Mouse (Mus musculus): ENCODE measurements around the gene Olfr983. TPM values are rescaled to one million over a fixed set of nuclear protein-coding genes. Genes with fewer than 3 reads are reported as not detected.

Olfr983 gene
- not detected in 2 replicates for polyA plus RNA-seq (2014; fragmentation: Nextera tagmentation; extraction: Ambion mirVana)

DNA sequence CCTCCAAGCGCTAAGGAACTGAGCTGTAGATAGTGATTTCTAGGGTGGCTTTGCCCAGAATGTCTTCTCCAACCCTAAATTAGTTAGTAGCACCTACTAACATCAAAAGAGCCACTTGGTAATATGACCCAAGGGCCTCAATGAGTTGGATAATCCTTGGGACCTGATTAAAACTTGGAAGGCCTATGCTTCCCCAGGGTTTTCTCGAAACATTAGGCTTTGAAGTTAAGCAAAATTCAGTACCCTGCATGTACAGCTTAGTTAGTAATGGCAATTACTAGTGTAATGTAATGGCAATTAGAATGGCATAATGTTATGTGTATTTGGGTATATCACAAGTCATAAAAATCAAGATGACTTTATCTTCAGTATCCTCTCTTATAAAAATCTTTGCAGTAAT lies at the start of gene Olfr983:
TSS of gene Olfr983 (minus strand) at position 101 of the 400 bp plus-strand sequence.
- H3K4me3 ChIP-seq (ENCODE audit: low read depth, low read length): no peak within 1 kb of the TSS
- ATAC-seq (ENCODE audit: insufficient read depth, low FRiP score, low TSS enrichment): no peak
- DNase-seq (ENCODE audit: low spot score): no peak
- H3K36me3 ChIP-seq (ENCODE audit: control insufficient read depth, insufficient read depth, low read length): no peaks in the 10 kb centered on the region
- H3K27me3 ChIP-seq (ENCODE audit: control insufficient read depth, insufficient read depth, low read length): no peaks in the 10 kb centered on the region
- H3K4me2 ChIP-seq (ENCODE audit: low read depth): no peak within 1 kb of the TSS
- WGBS: 84% methylated on average over 2 of the region's 2 CpGs
- H3K4me1 ChIP-seq (ENCODE audit: control insufficient read depth, insufficient read depth, low read length): no peaks in the 10 kb centered on the region
- no peaks in the 10 kb centered on the region for H3K9me3 ChIP-seq (ENCODE audit: control insufficient read depth, low read length)
- H3K9ac ChIP-seq (ENCODE audit: low read length): no peak within 1 kb of the TSS
- H3K27ac ChIP-seq (ENCODE audit: low read depth, low read length): no peak within 1 kb of the TSS

DNA sequence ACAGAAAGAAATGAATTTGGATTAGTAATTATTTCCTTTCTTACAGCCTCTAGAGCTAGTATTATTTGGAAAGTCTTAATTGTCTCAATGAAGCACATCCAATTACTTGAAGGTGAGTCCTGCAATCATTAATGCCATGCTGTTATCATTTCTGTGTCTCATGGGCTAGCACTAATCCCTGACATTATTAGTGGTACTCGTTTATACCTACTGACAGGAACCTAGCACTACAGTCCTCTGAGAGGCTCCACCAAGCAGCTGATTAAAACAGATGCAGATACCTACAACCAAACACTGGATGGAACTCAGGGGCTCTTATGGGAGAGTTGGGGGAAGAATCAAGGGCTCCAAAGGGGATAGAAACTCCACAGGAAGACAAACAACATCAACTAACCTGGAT lies 48.1 kb upstream of the Olfr983 start:
- no peaks in the 10 kb centered on the region for H3K4me1 ChIP-seq (ENCODE audit: control insufficient read depth, insufficient read depth, low read length)
- H3K27me3 ChIP-seq (ENCODE audit: control insufficient read depth, insufficient read depth, low read length): no peaks in the 10 kb centered on the region
- no peak overlapping the region for H3K27ac ChIP-seq (ENCODE audit: low read depth, low read length)
- WGBS: 60% methylated on average over 1 of the region's 1 CpGs
- no peak overlapping the region for H3K4me2 ChIP-seq (ENCODE audit: low read depth)
- no peak overlapping the region for H3K9ac ChIP-seq (ENCODE audit: low read length)
- H3K36me3 ChIP-seq (ENCODE audit: control insufficient read depth, insufficient read depth, low read length): no peaks in the 10 kb centered on the region
- no peak overlapping the region for H3K4me3 ChIP-seq (ENCODE audit: low read depth, low read length)
- ATAC-seq (ENCODE audit: insufficient read depth, low FRiP score, low TSS enrichment): no peak
- no peaks in the 10 kb centered on the region for H3K9me3 ChIP-seq (ENCODE audit: control insufficient read depth, low read length)
- DNase-seq (ENCODE audit: low spot score): no peak

DNA sequence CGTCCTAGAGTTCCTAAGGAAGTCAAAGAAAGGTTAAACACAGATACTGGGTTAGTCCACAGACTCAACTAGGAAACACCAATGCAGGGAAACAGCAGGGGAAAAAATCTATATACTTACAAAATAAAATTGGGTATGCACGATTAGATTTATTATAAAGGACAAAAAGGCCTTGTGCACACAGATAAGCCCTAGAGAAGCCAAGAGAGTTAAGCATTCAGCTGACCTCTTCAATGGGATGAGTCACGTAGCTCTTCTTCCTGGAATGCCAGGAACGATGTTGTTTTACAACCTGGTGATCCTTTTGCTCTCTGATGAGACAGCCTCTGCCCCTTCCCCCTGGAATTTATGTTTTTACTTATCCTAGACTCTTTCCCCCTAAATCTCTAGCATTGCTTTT lies 46.1 kb upstream of the Olfr983 start:
- ATAC-seq (ENCODE audit: insufficient read depth, low FRiP score, low TSS enrichment): no peak
- Histone ChIP-seq H3K4me1 (ENCODE audit: control insufficient read depth, insufficient read depth, low read length) (no peaks in the 10 kb centered on the region), H3K27ac (ENCODE audit: low read depth, low read length) (no peak overlapping the region), H3K36me3 (ENCODE audit: control insufficient read depth, insufficient read depth, low read length) (no peaks in the 10 kb centered on the region), H3K4me2 (ENCODE audit: low read depth) (no peak overlapping the region), H3K9me3 (ENCODE audit: control insufficient read depth, low read length) (no peaks in the 10 kb centered on the region), H3K27me3 (ENCODE audit: control insufficient read depth, insufficient read depth, low read length) (no peaks in the 10 kb centered on the region), H3K9ac (ENCODE audit: low read length) (no peak overlapping the region), H3K4me3 (ENCODE audit: low read depth, low read length) (no peak overlapping the region)
- no peak for DNase-seq (ENCODE audit: low spot score)
- 71% methylated on average over 4 of the region's 4 CpGs for WGBS

DNA sequence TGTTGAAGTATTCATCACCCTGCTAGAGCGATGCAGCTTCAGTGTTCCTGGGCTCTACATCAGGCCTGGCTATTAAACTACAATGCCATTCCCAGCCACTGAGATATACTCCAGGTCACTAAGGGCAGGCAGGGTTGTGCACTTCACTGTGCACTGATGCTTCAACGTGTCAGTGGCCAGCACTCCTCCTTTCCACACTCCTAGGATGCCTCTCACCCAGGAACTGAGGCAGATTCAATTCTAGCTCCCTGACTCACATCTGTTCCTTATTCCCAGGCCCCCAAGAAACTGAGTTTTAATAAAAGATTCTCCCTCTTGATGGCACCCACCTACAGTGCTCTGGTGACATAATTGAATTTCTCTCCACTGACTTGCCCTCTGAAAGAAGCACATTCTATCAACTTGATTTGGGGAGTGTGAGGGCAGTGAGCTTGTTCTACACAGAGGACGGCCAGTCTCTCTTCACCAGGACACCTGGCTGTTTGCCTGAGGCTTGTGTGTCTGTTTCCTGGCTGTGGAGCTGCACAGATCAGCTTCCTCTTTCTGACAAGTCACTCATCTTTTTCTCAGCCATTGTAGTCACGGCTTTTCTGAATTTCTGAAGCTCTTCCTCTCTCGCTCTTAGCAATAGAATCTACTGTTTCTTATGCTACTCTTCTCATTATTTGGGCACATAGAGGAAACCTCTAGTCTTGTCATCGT lies 43.7 kb upstream of the Olfr983 start:
- Histone ChIP-seq H3K9me3 (ENCODE audit: control insufficient read depth, low read length) (no peaks in the 10 kb centered on the region), H3K36me3 (ENCODE audit: control insufficient read depth, insufficient read depth, low read length) (no peaks in the 10 kb centered on the region), H3K4me2 (ENCODE audit: low read depth) (no peak overlapping the region), H3K27ac (ENCODE audit: low read depth, low read length) (no peak overlapping the region), H3K9ac (ENCODE audit: low read length) (no peak overlapping the region), H3K4me3 (ENCODE audit: low read depth, low read length) (no peak overlapping the region), H3K27me3 (ENCODE audit: control insufficient read depth, insufficient read depth, low read length) (no peaks in the 10 kb centered on the region), H3K4me1 (ENCODE audit: control insufficient read depth, insufficient read depth, low read length) (no peaks in the 10 kb centered on the region)
- ATAC-seq (ENCODE audit: insufficient read depth, low FRiP score, low TSS enrichment) (no peak), DNase-seq (ENCODE audit: low spot score) (no peak)
- WGBS: 84% methylated on average over 6 of the region's 6 CpGs

DNA sequence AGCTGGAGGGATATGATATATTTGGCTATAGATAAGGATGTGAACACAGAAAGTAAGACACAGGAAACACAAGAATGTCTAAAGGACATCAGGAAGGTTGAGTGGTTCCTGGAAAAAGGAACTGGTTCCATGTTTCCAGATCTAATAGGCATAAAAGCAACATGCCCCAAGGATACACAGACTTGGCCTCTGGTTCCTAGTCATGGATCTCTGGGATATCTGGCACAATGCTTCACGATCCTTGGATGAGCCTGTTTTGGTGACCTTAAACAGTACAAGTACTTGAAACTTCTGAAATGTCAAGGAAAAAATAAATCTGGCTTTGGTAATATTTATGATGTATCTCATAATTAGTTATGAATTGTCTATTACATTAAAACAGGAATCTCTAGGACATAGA lies 37.2 kb upstream of the Olfr983 start:
- Histone ChIP-seq H3K27ac (ENCODE audit: low read depth, low read length) (no peak overlapping the region), H3K9me3 (ENCODE audit: control insufficient read depth, low read length) (no peaks in the 10 kb centered on the region), H3K4me2 (ENCODE audit: low read depth) (no peak overlapping the region), H3K36me3 (ENCODE audit: control insufficient read depth, insufficient read depth, low read length) (no peaks in the 10 kb centered on the region), H3K27me3 (ENCODE audit: control insufficient read depth, insufficient read depth, low read length) (no peaks in the 10 kb centered on the region), H3K9ac (ENCODE audit: low read length) (no peak overlapping the region), H3K4me3 (ENCODE audit: low read depth, low read length) (no peak overlapping the region), H3K4me1 (ENCODE audit: control insufficient read depth, insufficient read depth, low read length) (no peaks in the 10 kb centered on the region)
- 88% methylated on average over 1 of the region's 1 CpGs for WGBS
- no peak for ATAC-seq (ENCODE audit: insufficient read depth, low FRiP score, low TSS enrichment)
- DNase-seq (ENCODE audit: low spot score): no peak

DNA sequence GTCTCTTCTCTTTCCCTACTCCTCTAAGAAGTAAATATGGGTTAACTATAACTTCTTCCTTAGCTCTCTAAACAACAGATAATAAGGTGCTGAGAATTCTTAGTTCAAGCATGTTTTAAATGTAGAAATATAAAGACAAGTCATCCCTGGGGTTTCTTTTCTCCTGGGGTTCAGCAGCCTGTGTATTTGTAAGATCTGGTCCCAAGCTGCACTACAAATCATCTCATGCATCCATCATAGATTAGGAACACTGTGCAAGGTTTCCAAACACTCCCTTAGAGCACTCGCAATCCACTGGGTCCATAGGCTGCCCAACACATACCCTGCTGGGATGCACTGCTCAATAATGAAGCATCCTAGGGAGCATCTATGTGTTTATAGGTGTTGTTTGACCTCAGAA lies 36.7 kb upstream of the Olfr983 start, which contains the start of gene Olfr985:
TSS of gene Olfr985 (minus strand) at position 101 of the 400 bp plus-strand sequence.
- WGBS: 85% methylated on average over 1 of the region's 1 CpGs

DNA sequence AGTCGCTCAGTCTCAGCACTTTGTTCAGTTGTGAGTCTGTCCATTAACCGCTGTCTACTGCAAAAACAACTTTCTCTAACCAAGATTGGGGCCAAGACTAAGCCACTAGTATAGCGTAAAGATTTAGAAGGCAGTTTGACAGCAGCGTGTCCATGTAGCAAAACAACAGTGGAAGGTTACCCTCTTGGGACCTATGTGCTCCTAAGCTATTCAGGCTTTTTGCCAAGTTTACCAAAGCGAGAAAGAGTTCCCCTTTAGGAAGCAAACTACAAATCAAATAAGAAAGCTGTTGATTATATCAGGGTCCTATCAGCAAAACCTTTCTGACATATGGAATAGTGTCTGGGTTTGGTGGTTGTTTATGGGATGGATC lies 23.9 kb upstream of the Olfr983 start:
- WGBS: 85% methylated on average over 5 of the region's 5 CpGs
- H3K36me3 ChIP-seq (ENCODE audit: control insufficient read depth, insufficient read depth, low read length): no peaks in the 10 kb centered on the region
- ATAC-seq (ENCODE audit: insufficient read depth, low FRiP score, low TSS enrichment): no peak

More for the DNA sequence above, 36.7 kb upstream of the Olfr983 start, which contains the start of gene Olfr985:
- H3K4me1 ChIP-seq (ENCODE audit: control insufficient read depth, insufficient read depth, low read length): no peaks in the 10 kb centered on the region
- no peaks in the 10 kb centered on the region for H3K9me3 ChIP-seq (ENCODE audit: control insufficient read depth, low read length)
- no peaks in the 10 kb centered on the region for H3K27me3 ChIP-seq (ENCODE audit: control insufficient read depth, insufficient read depth, low read length)
- ATAC-seq (ENCODE audit: insufficient read depth, low FRiP score, low TSS enrichment) (no peak), DNase-seq (ENCODE audit: low spot score) (no peak)
- H3K27ac ChIP-seq (ENCODE audit: low read depth, low read length): no peak within 1 kb of the TSS
- H3K4me2 ChIP-seq (ENCODE audit: low read depth): no peak within 1 kb of the TSS
- H3K36me3 ChIP-seq (ENCODE audit: control insufficient read depth, insufficient read depth, low read length): no peaks in the 10 kb centered on the region
- H3K4me3 ChIP-seq (ENCODE audit: low read depth, low read length): no peak within 1 kb of the TSS
- no peak within 1 kb of the TSS for H3K9ac ChIP-seq (ENCODE audit: low read length)

DNA sequence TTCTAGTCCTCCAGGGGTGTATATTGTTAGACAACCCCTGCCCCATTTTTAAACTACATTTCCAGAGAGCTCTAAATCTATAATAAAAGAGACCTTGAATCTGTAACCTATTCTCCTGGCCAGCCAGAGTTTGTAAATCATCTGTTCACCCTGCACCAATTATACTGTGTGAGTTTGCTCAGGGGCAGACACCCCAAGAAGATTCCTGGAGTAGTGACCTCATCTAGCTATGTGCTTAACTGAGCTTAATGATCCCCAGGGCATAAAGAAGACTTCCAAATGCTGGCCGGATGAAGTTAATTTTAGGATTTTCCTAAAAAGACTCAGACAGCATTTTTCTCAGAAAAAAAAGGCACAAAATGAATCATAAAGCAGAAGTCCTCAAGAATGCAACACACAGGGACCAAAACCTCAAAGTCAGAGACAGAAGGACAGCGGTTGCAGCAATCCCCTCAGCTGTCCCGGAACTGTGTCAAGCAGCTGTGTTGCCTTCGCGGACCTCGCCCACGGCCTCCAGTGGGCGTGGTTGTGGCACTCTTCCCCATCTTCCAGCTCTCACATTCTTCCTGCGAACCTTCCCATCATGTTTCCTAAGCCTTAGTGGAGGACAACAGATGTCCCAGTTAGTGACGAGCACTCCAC lies 23.4 kb upstream of the Olfr983 start:
- WGBS: 68% methylated on average over 10 of the region's 10 CpGs
- Histone ChIP-seq H3K4me3 (ENCODE audit: low read depth, low read length) (no peak overlapping the region), H3K27ac (ENCODE audit: low read depth, low read length) (no peak overlapping the region), H3K4me1 (ENCODE audit: control insufficient read depth, insufficient read depth, low read length) (no peaks in the 10 kb centered on the region), H3K9ac (ENCODE audit: low read length) (no peak overlapping the region), H3K4me2 (ENCODE audit: low read depth) (no peak overlapping the region), H3K36me3 (ENCODE audit: control insufficient read depth, insufficient read depth, low read length) (no peaks in the 10 kb centered on the region), H3K27me3 (ENCODE audit: control insufficient read depth, insufficient read depth, low read length) (no peaks in the 10 kb centered on the region), H3K9me3 (ENCODE audit: control insufficient read depth, low read length) (no peaks in the 10 kb centered on the region)
- DNase-seq (ENCODE audit: low spot score): no peak
- no peak for ATAC-seq (ENCODE audit: insufficient read depth, low FRiP score, low TSS enrichment)

More for the DNA sequence above, 23.9 kb upstream of the Olfr983 start:
- no peak for DNase-seq (ENCODE audit: low spot score)
- H3K4me1 ChIP-seq (ENCODE audit: control insufficient read depth, insufficient read depth, low read length): no peaks in the 10 kb centered on the region
- no peaks in the 10 kb centered on the region for H3K27me3 ChIP-seq (ENCODE audit: control insufficient read depth, insufficient read depth, low read length)
- no peak overlapping the region for H3K9ac ChIP-seq (ENCODE audit: low read length)
- H3K27ac ChIP-seq (ENCODE audit: low read depth, low read length): no peak overlapping the region
- H3K9me3 ChIP-seq (ENCODE audit: control insufficient read depth, low read length): no peaks in the 10 kb centered on the region
- H3K4me2 ChIP-seq (ENCODE audit: low read depth): no peak overlapping the region
- H3K4me3 ChIP-seq (ENCODE audit: low read depth, low read length): no peak overlapping the region

DNA sequence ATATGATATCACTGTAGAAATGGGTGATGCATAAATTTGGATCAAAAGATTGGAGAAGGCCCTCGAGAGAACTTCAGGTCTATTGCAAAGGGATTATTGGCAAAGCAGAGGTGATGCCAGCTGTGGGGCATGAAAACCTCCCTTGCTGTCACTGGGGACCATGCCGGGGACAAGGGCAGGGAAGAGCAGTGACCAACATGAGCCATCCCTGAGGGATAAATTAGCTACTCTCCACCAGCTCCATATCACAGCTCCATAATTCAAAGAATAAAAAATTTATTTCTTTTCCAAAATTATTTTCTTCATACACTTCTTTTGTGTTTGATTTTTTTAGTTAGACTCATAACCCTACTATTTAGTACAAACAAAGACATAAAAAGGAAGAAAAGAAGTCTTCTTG lies 20.7 kb upstream of the Olfr983 start, which contains the start of gene Olfr984:
TSS of gene Olfr984 (minus strand) at position 101 of the 400 bp plus-strand sequence.
- WGBS: 93% methylated on average over 2 of the region's 2 CpGs

More for the DNA sequence above, 20.7 kb upstream of the Olfr983 start, which contains the start of gene Olfr984:
- no peak for DNase-seq (ENCODE audit: low spot score)
- no peak for ATAC-seq (ENCODE audit: insufficient read depth, low FRiP score, low TSS enrichment)
- no peak within 1 kb of the TSS for H3K9ac ChIP-seq (ENCODE audit: low read length)
- no peaks in the 10 kb centered on the region for H3K9me3 ChIP-seq (ENCODE audit: control insufficient read depth, low read length)
- H3K27me3 ChIP-seq (ENCODE audit: control insufficient read depth, insufficient read depth, low read length): no peaks in the 10 kb centered on the region
- H3K4me3 ChIP-seq (ENCODE audit: low read depth, low read length): no peak within 1 kb of the TSS
- no peaks in the 10 kb centered on the region for H3K36me3 ChIP-seq (ENCODE audit: control insufficient read depth, insufficient read depth, low read length)
- no peak within 1 kb of the TSS for H3K27ac ChIP-seq (ENCODE audit: low read depth, low read length)
- H3K4me2 ChIP-seq (ENCODE audit: low read depth): no peak within 1 kb of the TSS
- H3K4me1 ChIP-seq (ENCODE audit: control insufficient read depth, insufficient read depth, low read length): no peaks in the 10 kb centered on the region

Data from neural tube, embryonic 11.5 days (tissue).